Mouse (Mus musculus) forebrain, postnatal 0 days (tissue): ENCODE results near the gene Nfia. TPM values are rescaled to one million over a fixed set of nuclear protein-coding genes. Genes with fewer than 3 reads are reported as not detected.

Experiments
- ATAC-seq: fragments of 200-750 bp; cut with Nextera tagmentation; 2 replicates; pipeline ENCODE4 v1.8.0; 2017; ENCODE audit warnings: mild to moderate bottlenecking, moderate library complexity
- DNase-seq: peaks from one replicate; pipeline ENCODE4 v3.0.0-alpha.2; 2015
- H3K27ac ChIP-seq: fragments of 300-500 bp; sonication (generic); 2 replicates; pipeline ENCODE4 v1.5.1; 2014; ENCODE audit warnings: low read depth, mild to moderate bottlenecking, antibody characterized with exemption, low read length, moderate library complexity, mixed read lengths
- H3K27me3 ChIP-seq: fragments of 300-500 bp; sonication (generic); 2 replicates; pipeline ENCODE4 v1.6.1; 2014; ENCODE audit warnings: mild to moderate bottlenecking, low read length, mixed read lengths; ENCODE audit not compliant: insufficient read depth
- H3K36me3 ChIP-seq: fragments of 300-500 bp; sonication (generic); 2 replicates; pipeline ENCODE4 v1.6.1; 2014; ENCODE audit warnings: mild to moderate bottlenecking, moderate library complexity; ENCODE audit not compliant: insufficient read depth
- H3K4me1 ChIP-seq: fragments of 300-500 bp; sonication (generic); 2 replicates; pipeline ENCODE4 v1.6.1; 2014; ENCODE audit warnings: antibody characterized with exemption; ENCODE audit not compliant: insufficient read depth
- H3K4me2 ChIP-seq: fragments of 300-500 bp; sonication (generic); 2 replicates; pipeline ENCODE4 v1.6.1; 2014; ENCODE audit warnings: low read depth, mild to moderate bottlenecking, moderate library complexity
- H3K4me3 ChIP-seq: fragments of 300-500 bp; sonication (generic); 2 replicates; pipeline ENCODE4 v1.5.1; 2014; ENCODE audit warnings: low read depth, low read length, mixed read lengths
- H3K9ac ChIP-seq: fragments of 300-500 bp; sonication (generic); 2 replicates; pipeline ENCODE4 v1.6.1; 2014; ENCODE audit warnings: mild to moderate bottlenecking
- H3K9me3 ChIP-seq: fragments of 300-500 bp; sonication (generic); 2 replicates; pipeline ENCODE4 v1.6.1; 2016; ENCODE audit warnings: low read length
- CTCF ChIP-seq: sonication (generic); IDR thresholded peaks from 2 replicates; pipeline ENCODE4 v1.5.1; 2016; ENCODE audit warnings: antibody characterized with exemption, control low read depth, low read depth
- WGBS: fragments of 180-500 bp; shearing (Covaris S2); extraction: QIAGEN DNeasy Blood & Tissue Kit; methylation state at CpG from one replicate; pipeline ENCODE4 v1.1.7; 2014; 5-methylcytosine and 5-hydroxymethylcytosine counted together
- polyA plus RNA-seq: library from polyadenylated mRNA; unstranded; fragments of >200 nt; fragmentation: Nextera tagmentation; extraction: Ambion mirVana; gene quantifications from 2 replicates; pipeline ENCODE4 v1.2.1, GENCODE M21; 2015
- total RNA-seq: library from RNA; depleted of rRNA; stranded (reverse); fragments of >200 nt; gene quantifications from 2 replicates; pipeline ENCODE4 v1.2.3, GENCODE M21; 2014

The Nfia gene
- total and polyA plus RNA-seq, 2 experiments from 2014 or later = 44.1 to 57.5 TPM

GRCm38 (mm10) chr4:98004986-98005385 is 232.5 kb downstream of the Nfia start:
- peaks cover 11% of the 10 kb centered on the region for H3K4me1 ChIP-seq
- TF ChIP-seq CTCF = no peak

GRCm38 (mm10) chr4:98008814-98009368 is 236.4 kb downstream of the Nfia start:
- H3K4me3 ChIP-seq = no peak overlapping the region
- ATAC-seq (0 out of 2 replicates have a peak, but pooled peaks have one; percentile 6), DNase-seq (peak; percentile 45)
- H3K27ac ChIP-seq = peak overlapping the region; percentile 29; the same call in 1 of the 2 replicates
- peaks cover 6% of the 10 kb centered on the region for H3K4me1 ChIP-seq
- no peaks in the 10 kb centered on the region for H3K9me3 ChIP-seq
- TF ChIP-seq CTCF = no peak
- peak overlapping the region; percentile 31; the same call in 1 of the 2 replicates for H3K9ac ChIP-seq
- WGBS = 16% methylated on average over 4 of the region's 4 CpGs
- H3K36me3 ChIP-seq = no peaks in the 10 kb centered on the region
- no peaks in the 10 kb centered on the region for H3K27me3 ChIP-seq
- peak overlapping the region; percentile 11; the same call in 1 of the 2 replicates for H3K4me2 ChIP-seq

More at GRCm38 (mm10) chr4:98004986-98005385, 232.5 kb downstream of the Nfia start:
- 45% methylated on average over 6 of the region's 6 CpGs for WGBS
- Histone ChIP-seq H3K27ac (0 out of 2 replicates have a peak overlapping the region, but pooled peaks have one; percentile 24), H3K9me3 (no peaks in the 10 kb centered on the region), H3K36me3 (no peaks in the 10 kb centered on the region), H3K27me3 (no peaks in the 10 kb centered on the region), H3K4me2 (no peak overlapping the region), H3K4me3 (no peak overlapping the region), H3K9ac (no peak overlapping the region)
- ATAC-seq (no peak), DNase-seq (no peak)

- Histone ChIP-seq H3K4me3 (no peak overlapping the region), H3K27me3 (no peaks in the 10 kb centered on the region), H3K4me2 (no peak overlapping the region), H3K27ac (no peak overlapping the region), H3K36me3 (no peaks in the 10 kb centered on the region; the same call in 1 of the 2 replicates), H3K4me1 (peaks cover 6% of the 10 kb centered on the region), H3K9me3 (no peaks in the 10 kb centered on the region), H3K9ac (no peak overlapping the region)
- DNase-seq (no peak), ATAC-seq (no peak)
- TF ChIP-seq CTCF = no peak
- WGBS = 75% methylated on average over 2 of the region's 2 CpGs
Observed at GRCm38 (mm10) chr4:98009966-98010365, 237.4 kb downstream of the Nfia start.

- H3K36me3 ChIP-seq = no peaks in the 10 kb centered on the region
- WGBS = 75% methylated on average over 3 of the region's 3 CpGs
- DNase-seq (no peak), ATAC-seq (no peak)
- H3K27ac ChIP-seq = no peak overlapping the region
- H3K9ac ChIP-seq = no peak overlapping the region
- H3K27me3 ChIP-seq = no peaks in the 10 kb centered on the region
- TF ChIP-seq CTCF = no peak
- H3K4me1 ChIP-seq = 0 out of 2 replicates have a peak, but pooled peaks cover 16% of the 10 kb centered on the region
- no peak overlapping the region for H3K4me3 ChIP-seq
- H3K9me3 ChIP-seq = no peaks in the 10 kb centered on the region
- no peak overlapping the region for H3K4me2 ChIP-seq
Observed at GRCm38 (mm10) chr4:98019811-98020210, 247.3 kb downstream of the Nfia start.

- no peak for ATAC-seq
- H3K36me3 ChIP-seq = no peaks in the 10 kb centered on the region
- TF ChIP-seq CTCF = no peak
- 0 out of 2 replicates have a peak, but pooled peaks cover 16% of the 10 kb centered on the region for H3K4me1 ChIP-seq
- WGBS = 93% methylated on average over 7 of the region's 7 CpGs
- no peaks in the 10 kb centered on the region for H3K27me3 ChIP-seq
- no peak overlapping the region for H3K4me2 ChIP-seq
- no peak overlapping the region for H3K9ac ChIP-seq
- H3K9me3 ChIP-seq = no peaks in the 10 kb centered on the region
- H3K27ac ChIP-seq = no peak overlapping the region
- H3K4me3 ChIP-seq = no peak overlapping the region
- no peak for DNase-seq
Observed at GRCm38 (mm10) chr4:98020836-98021235, 248.3 kb downstream of the Nfia start.

- Histone ChIP-seq H3K4me3 (no peak overlapping the region), H3K9ac (no peak overlapping the region), H3K4me1 (0 out of 2 replicates have a peak, but pooled peaks cover 16% of the 10 kb centered on the region), H3K36me3 (no peaks in the 10 kb centered on the region), H3K9me3 (no peaks in the 10 kb centered on the region), H3K27ac (no peak overlapping the region), H3K4me2 (no peak overlapping the region), H3K27me3 (no peaks in the 10 kb centered on the region)
- peak; percentile 43 for DNase-seq
- ATAC-seq = no peak
- no peak for TF ChIP-seq CTCF
- 29% methylated on average over 6 of the region's 6 CpGs for WGBS
Observed at GRCm38 (mm10) chr4:98023245-98023792, 250.8 kb downstream of the Nfia start.

- DNase-seq (no peak), ATAC-seq (no peak)
- no peaks in the 10 kb centered on the region for H3K36me3 ChIP-seq
- H3K9ac ChIP-seq = no peak overlapping the region
- no peak overlapping the region for H3K4me2 ChIP-seq
- H3K27ac ChIP-seq = no peak overlapping the region
- H3K4me1 ChIP-seq = 0 out of 2 replicates have a peak, but pooled peaks cover 11% of the 10 kb centered on the region
- H3K4me3 ChIP-seq = no peak overlapping the region
- no peaks in the 10 kb centered on the region for H3K9me3 ChIP-seq
- no peaks in the 10 kb centered on the region for H3K27me3 ChIP-seq
- 24% methylated on average over 4 of the region's 4 CpGs for WGBS
- no peak for TF ChIP-seq CTCF
Observed at GRCm38 (mm10) chr4:98027412-98027811, 254.9 kb downstream of the Nfia start.
